Mouse (Mus musculus) embryo, embryonic 10.5 days (tissue): ENCODE results near the gene Gcc2.
A peak's percentile ranks its signal among the peaks of the same experiment; 100 is the strongest.
"Not testable (repeated sequence)": the region's sequence is repeated elsewhere in the genome, so short reads cannot be mapped to it uniquely, and the experiment has no call there.

Source experiments
- DNase-seq: peaks from one replicate; pipeline ENCODE4 v3.0.0-alpha.2; 2015; ENCODE audit warnings: low spot score

Gene Gcc2

DNA sequence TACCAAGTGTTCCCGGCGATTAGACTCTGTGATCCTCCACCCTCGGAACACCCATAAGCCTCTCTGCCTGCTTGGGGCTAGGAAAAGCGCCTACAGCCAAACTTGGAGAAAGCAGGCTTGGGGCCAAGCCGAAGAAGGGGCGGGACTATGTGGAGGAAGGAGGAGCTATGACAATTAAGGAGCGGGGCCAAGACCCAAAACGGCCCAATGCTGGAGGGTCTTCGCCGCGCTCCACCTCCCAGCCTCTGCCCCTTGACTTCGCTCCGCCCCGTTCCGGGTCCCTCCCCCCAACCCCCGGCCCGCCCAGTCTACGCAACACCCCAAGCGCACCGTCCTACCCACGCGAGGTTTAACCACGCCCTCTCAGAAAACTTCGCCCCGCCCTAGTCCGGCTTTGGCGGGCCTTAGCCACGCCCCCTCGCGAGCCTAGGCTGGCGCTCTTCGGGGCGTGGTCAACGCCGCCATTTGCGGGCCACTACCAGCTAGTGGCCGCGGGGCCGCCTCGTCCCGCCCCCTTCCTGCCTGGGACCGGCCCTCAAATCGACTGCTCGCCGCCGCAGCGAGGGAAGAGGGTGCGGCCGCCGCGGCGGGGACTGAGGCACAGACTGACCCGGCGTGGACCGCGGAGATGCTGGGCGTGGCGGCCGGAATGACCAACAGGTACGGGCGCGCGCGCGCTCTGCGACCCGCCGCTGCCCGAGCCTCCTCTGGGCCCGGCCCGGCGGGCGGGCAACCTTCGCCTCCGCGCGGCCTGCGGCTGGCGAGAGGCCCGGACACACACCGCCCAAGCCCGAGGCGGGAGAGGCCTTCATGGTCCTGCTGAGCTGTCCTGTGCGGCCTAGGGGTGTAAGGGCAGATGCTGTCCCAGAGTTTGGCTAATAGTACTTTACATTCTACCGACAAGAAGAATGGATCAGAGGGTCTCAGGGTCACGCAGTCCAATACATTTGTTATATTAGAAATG, 68.0 kb downstream of the Gcc2 start, which contains the start of gene Lims1:
Gene Lims1 (plus strand): TSS at position 439 of the 964 bp plus-strand sequence.
- DNase-seq: peak; percentile 99

DNA sequence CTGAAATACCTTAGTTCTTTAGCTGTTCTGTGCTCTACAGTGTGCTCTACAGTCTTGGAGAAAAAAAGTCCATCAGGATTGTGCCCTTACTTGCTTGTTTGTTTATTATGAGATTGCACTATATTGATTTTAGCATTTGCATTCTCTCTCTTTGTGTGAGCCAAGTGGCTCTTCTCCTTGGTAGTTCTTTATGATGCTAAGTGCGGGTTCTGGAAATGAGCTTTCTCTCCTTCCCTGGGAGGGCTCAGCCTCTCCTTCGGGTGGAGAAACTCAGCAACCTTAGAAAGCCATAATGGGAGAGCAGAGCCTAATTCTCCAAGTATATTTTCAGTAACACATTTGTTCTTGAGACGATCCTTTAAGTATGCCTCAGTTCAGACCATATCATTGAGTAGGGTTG, 71.0 kb downstream of the Gcc2 start:
- no peak for DNase-seq

DNA sequence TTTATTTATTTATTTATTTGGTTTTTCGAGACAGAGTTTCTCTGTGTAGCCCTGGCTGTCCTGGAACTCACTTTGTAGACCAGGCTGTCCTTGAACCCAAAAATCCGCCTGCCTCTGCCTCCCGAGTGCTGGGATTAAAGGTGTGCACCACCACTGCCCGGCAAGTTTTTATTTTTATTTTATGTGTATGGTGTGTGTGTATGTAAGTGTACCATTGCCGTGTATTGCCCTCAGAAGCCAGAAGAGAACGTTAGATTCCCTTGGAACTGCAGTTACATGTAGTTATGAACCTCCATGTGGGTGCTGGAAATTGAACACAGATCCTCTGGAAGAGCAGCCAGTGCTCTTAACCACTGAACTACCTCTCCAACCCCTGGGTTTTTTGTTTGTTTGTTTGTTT, 72.5 kb downstream of the Gcc2 start:
- not testable (repeated sequence) for DNase-seq

GRCm38 (mm10) chr10:58328517-58329108, 73.3 kb downstream of the Gcc2 start:
- no peak for DNase-seq

- no peak for DNase-seq
These were observed 75.3 kb downstream of the Gcc2 start for GRCm38 (mm10) chr10:58330635-58331034.

DNA sequence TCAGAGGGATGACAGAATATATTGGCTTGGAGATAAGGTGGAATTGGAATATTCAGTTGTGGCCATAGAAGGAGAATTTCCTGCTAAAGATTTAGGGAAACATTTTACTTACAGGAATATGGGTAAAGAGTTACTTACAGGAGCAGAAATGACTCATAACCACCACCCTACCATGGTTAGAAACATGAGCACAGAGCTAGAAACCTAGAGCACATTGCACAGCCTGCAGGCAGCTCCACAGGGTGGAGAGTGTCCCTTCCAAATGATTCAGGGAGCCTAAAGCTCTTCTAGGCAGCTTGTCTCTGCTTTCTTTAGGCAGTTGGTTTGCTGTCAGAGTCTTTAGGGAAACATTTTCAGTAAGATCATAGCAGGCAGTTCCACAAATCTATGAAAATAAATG, 76.4 kb downstream of the Gcc2 start:
- DNase-seq: no peak

DNA sequence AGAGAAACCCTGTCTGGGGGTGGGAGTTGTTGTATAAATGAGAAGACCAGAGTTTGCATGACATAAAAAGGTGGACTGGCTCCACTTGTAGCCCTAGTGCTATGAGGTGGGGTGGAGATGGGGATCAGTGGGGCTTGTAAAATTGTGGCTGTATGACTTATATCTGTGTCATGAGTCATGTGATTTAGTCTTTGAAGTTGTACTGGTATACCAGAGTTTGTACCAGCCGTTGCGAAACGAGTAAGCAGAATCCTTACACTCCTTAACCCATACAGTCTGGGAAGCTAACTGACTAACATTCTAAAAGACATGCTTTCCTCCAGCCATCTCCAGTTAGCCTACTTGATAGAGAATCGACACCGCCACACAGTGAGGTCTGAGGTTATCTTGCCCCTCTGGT, 78.1 kb downstream of the Gcc2 start:
- no peak for DNase-seq

- DNase-seq: no peak
These were observed 80.9 kb downstream of the Gcc2 start for GRCm38 (mm10) chr10:58336156-58336555.

DNA sequence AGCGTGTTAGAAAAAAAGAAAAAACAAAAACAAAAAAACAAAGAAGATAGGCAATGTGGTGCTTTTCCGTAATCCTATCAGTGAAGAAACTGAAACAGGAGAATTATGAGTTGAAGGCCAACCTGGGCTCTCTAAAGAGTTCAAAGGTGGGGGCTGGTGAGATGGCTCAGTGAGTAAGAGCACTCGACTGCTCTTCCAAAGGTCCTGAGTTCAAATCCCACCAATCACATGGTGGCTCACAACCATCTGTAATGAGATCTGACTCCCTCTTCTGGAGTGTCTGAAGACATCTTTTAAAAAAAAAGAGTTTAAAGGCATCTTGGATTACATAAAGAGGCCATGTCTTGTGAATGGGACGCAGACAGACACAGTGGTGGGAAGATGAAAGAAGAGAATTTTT, 81.8 kb downstream of the Gcc2 start:
- DNase-seq: not testable (repeated sequence)

- DNase-seq: no peak
These were observed 83.3 kb downstream of the Gcc2 start for GRCm38 (mm10) chr10:58338590-58338989.

DNA sequence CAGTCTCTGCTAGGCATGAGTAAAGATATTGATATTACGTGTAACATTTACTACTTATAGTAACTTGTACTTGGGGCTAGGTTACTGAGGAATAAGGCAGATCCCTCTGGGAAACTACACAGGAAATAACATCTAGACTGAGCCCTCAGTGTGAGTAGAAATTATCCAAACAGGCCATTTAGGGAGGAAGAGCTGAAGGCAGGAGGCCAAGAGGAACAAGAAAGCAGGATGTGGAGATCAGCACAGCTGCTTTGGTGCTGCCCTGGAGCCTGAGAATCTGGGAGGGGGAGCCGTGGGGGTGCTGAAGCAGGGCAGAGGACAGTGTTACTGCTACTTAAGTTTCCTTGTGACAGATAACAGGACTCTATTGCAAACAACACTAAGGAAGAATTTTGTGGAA, 86.4 kb downstream of the Gcc2 start:
- no peak for DNase-seq

DNA sequence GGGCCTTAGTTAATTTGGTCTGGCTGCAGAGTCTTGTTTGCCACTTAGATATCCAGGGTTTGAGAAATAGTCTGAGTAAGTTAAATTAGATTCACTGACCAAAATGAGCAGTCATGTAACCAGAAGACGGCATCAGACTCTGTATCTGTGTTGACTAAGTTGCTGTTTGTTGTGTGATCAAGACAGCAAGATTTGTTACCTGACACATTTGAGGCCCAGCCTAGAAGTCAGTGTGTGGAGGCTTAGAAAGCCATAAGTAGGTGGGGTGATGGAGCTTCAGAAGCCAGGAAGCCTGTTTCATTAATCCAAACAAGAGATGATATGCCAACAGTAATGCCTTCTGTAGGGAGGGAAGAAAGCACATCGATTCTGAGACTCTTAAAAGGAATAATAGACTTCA, 86.9 kb downstream of the Gcc2 start:
- DNase-seq: no peak

DNA sequence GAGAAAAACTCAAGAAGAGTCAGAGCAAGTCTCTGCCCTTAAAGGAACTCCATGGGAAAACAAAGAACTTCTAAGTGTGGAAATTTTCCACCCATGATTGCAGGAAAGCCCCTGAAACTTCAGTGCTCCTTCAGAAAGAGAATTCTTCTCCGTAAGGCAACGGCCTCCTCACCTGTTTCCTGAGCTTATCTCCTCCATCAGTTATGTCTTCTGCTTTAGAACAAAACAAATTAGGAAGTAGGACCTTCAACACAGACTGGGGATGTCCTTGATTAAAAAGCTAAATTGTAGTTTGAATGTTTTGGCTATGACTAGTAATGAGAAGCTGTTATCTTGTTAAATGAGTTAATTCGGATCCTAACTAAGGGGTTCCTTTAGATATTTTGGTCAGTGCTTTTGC, 88.3 kb downstream of the Gcc2 start:
- DNase-seq: no peak

GRCm38 (mm10) chr10:58350600-58350999, 95.3 kb downstream of the Gcc2 start:
- DNase-seq: no peak

GRCm38 (mm10) chr10:58351670-58352069, 96.4 kb downstream of the Gcc2 start:
- no peak for DNase-seq

DNA sequence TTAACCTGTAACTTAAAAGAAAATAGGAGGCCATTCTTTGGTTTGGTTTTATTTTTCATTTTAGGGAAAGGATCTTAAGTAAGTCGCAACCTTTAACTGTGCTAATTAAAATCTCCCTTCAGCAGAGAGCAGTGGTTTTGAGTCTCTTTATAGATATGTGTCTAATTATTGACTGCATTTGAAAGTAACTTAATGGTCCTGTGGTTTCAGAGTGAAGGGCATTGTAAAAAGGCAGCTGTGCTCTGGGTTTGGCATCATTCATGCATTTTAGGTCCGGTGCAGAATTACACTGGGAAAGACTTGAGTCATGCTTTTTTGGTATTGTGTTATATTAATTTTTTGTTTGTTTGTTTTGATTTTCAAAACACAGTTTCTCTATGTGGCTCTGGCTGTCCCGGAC, 97.1 kb downstream of the Gcc2 start:
- no peak for DNase-seq

DNA sequence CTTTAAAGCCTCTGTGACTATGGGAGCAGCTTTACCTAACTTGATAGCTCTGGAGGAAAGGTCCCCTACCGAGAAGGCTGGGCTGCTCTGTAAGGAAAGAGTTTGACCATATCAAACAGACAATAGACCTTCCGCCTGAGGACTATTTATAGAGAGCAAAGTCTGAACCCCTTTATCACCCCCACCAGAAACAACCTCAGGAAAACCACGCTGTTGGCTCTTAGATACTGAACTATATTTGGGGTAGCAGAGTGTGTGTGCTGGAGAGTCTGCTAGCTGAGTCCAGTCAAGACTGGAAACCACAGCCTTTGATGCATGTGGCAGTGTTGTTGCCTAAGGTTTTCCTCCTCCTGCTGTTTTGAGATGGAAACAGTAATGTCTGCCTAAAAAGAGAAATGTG, 99.3 kb downstream of the Gcc2 start:
- no peak for DNase-seq
